Mouse (Mus musculus) spleen, adult 2 months (tissue): ENCODE results near the gene Cops2.

Experiments used
- CTCF ChIP-seq: fragments of 200-500 bp; IDR thresholded peaks from 2 replicates; pipeline ENCODE4 v1.5.1; 2011; ENCODE audit warnings: mild to moderate bottlenecking, inconsistent platforms; ENCODE audit not compliant: insufficient read depth, insufficient read length, insufficient replicate concordance; ENCODE audit errors: extremely low read depth
- POLR2A ChIP-seq: fragments of 200-500 bp; IDR thresholded peaks from 2 replicates; pipeline ENCODE4 v1.6.1; 2011; ENCODE audit warnings: low read depth, low read length, inconsistent platforms

GRCm38 (mm10) chr2:125782719-125783109, 76.2 kb downstream of the Cops2 start, which contains the start of gene Secisbp2l:
- TF ChIP-seq CTCF, result no peak
- peak; percentile 63; the same call in 1 of the 2 replicates for TF ChIP-seq POLR2A
